ENCODE assay signal across 8 mouse cellular contexts in genomic region chr11:109297710-109298375, GRCm38 (mm10). TPM values are rescaled to one million over a fixed set of nuclear protein-coding genes. Genes with fewer than 3 reads are reported as not detected.
A peak's percentile ranks its signal among the peaks of the same experiment; 100 is the strongest.
DNase-seq lines count a peak whose midpoint lies in the region; ATAC-seq and TF ChIP-seq lines count a peak whose summit lies in the region.

Gene Rgs9 (minus strand): TSS chr11:109298129.

- H3K9ac ChIP-seq in ES-Bruce4 (ENCODE audit: low read depth, poor library complexity, severe bottlenecking) = peak within 1 kb of the TSS; percentile 2; the same call in 1 of the 2 replicates
- H3K9ac ChIP-seq in forebrain, embryonic 14.5 days (ENCODE audit: low read length) = peak within 1 kb of the TSS; percentile 65
- no peak within 1 kb of the TSS for H3K9ac ChIP-seq in liver, embryonic 15.5 days
- peak within 1 kb of the TSS; percentile 36; the same call in 1 of the 2 replicates for H3K9ac ChIP-seq in neural tube, embryonic 12.5 days
- peak within 1 kb of the TSS; percentile 48; the same call in 1 of the 2 replicates for H3K9ac ChIP-seq in stomach, postnatal 0 days (ENCODE audit: low read length)

- intact Hi-C loops in heart, postnatal 10 days (cut with DNase I) = no loop called here

- ATAC-seq in forebrain, embryonic 14.5 days = peak; percentile 100
- peak; percentile 92 for ATAC-seq in liver, embryonic 15.5 days (ENCODE audit: insufficient read depth)
- ATAC-seq in neural tube, embryonic 12.5 days (ENCODE audit: low FRiP score, low read depth) = peak; percentile 96
- peak; percentile 96 for ATAC-seq in stomach, postnatal 0 days (ENCODE audit: low FRiP score, low TSS enrichment)

- WGBS in forebrain, embryonic 14.5 days = 4% methylated on average over 37 of the region's 37 CpGs
- WGBS in liver, embryonic 15.5 days (ENCODE audit: insufficient replicate concordance) = 9% methylated on average over 37 of the region's 37 CpGs
- WGBS in neural tube, embryonic 12.5 days = 4% methylated on average over 37 of the region's 37 CpGs
- 4% methylated on average over 37 of the region's 37 CpGs for WGBS in stomach, postnatal 0 days

- H3K4me3 ChIP-seq in ES-Bruce4 (ENCODE audit: low read depth, low read length) = peak within 1 kb of the TSS; percentile 64
- H3K4me3 ChIP-seq in forebrain, embryonic 14.5 days (ENCODE audit: low read depth, low read length) = peak within 1 kb of the TSS; percentile 39
- peak within 1 kb of the TSS; percentile 40 for H3K4me3 ChIP-seq in liver, embryonic 15.5 days (replicated peaks)
- peak within 1 kb of the TSS; percentile 39 for H3K4me3 ChIP-seq in neural tube, embryonic 12.5 days
- peak within 1 kb of the TSS; percentile 35 for H3K4me3 ChIP-seq in stomach, postnatal 0 days (ENCODE audit: low read depth, low read length)

- no peaks in the 10 kb centered on the region for H3K4me1 ChIP-seq in ES-Bruce4 (ENCODE audit: control insufficient read depth, insufficient read depth, low read length)
- peaks cover 6% of the 10 kb centered on the region; the same call in 1 of the 2 replicates for H3K4me1 ChIP-seq in forebrain, embryonic 14.5 days (ENCODE audit: control insufficient read depth, insufficient read depth, low read length)
- H3K4me1 ChIP-seq in liver, embryonic 15.5 days (replicated peaks) = peaks cover 6% of the 10 kb centered on the region
- peaks cover 4% of the 10 kb centered on the region for H3K4me1 ChIP-seq in neural tube, embryonic 12.5 days
- H3K4me1 ChIP-seq in stomach, postnatal 0 days (replicated peaks; ENCODE audit: control insufficient read depth, insufficient read depth) = no peaks in the 10 kb centered on the region

- DNase-seq in cerebellum, adult 11-12 months = peak; percentile 91
- DNase-seq in forebrain, embryonic 14.5 days (ENCODE audit: low spot score) = peak; percentile 96
- DNase-seq in heart, postnatal 10 days = peak; percentile 93 to 94
- DNase-seq in kidney, postnatal 4 days = peak; percentile 96 to 97
- peak; percentile 96 for DNase-seq in stomach, postnatal 0 days (ENCODE audit: low spot score)

- TF ChIP-seq EP300 in ES-Bruce4 (IDR thresholded peaks at IDR 0.05; ENCODE audit: insufficient read depth, low read depth, low read length) = no peak
- no peak for TF ChIP-seq EP300 in stomach, postnatal 0 days (optimal IDR thresholded peaks at IDR 0.05)

- no peak within 1 kb of the TSS for H3K27ac ChIP-seq in ES-Bruce4 (ENCODE audit: insufficient read depth, low read length)
- no peak within 1 kb of the TSS for H3K27ac ChIP-seq in forebrain, embryonic 14.5 days (ENCODE audit: low read depth, low read length)
- no peak within 1 kb of the TSS for H3K27ac ChIP-seq in liver, embryonic 15.5 days (replicated peaks)
- H3K27ac ChIP-seq in neural tube, embryonic 12.5 days = no peak within 1 kb of the TSS
- no peak within 1 kb of the TSS for H3K27ac ChIP-seq in stomach, postnatal 0 days (replicated peaks)

- no peaks in the 10 kb centered on the region for H3K9me3 ChIP-seq in ES-Bruce4 (replicated peaks; ENCODE audit: control insufficient read depth, insufficient read depth, low read length, poor library complexity, severe bottlenecking)
- no peaks in the 10 kb centered on the region for H3K9me3 ChIP-seq in forebrain, embryonic 14.5 days (replicated peaks; ENCODE audit: control insufficient read depth, low read length)
- H3K9me3 ChIP-seq in liver, embryonic 15.5 days (replicated peaks) = no peaks in the 10 kb centered on the region
- H3K9me3 ChIP-seq in neural tube, embryonic 12.5 days = no peaks in the 10 kb centered on the region
- H3K9me3 ChIP-seq in stomach, postnatal 0 days (ENCODE audit: control insufficient read depth, low read length) = no peaks in the 10 kb centered on the region

- TF ChIP-seq POLR2A in ES-Bruce4 (IDR thresholded peaks at IDR 0.05; ENCODE audit: insufficient read depth, low read length) = no peak

- peak within 1 kb of the TSS; percentile 87 for H3K4me2 ChIP-seq in forebrain, embryonic 14.5 days (ENCODE audit: low read length)
- peak within 1 kb of the TSS; percentile 67 for H3K4me2 ChIP-seq in liver, embryonic 15.5 days
- peak within 1 kb of the TSS; percentile 81 for H3K4me2 ChIP-seq in neural tube, embryonic 12.5 days (replicated peaks)
- peak within 1 kb of the TSS; percentile 69 for H3K4me2 ChIP-seq in stomach, postnatal 0 days (replicated peaks; ENCODE audit: low read depth)

- no peaks in the 10 kb centered on the region for H3K36me3 ChIP-seq in ES-Bruce4 (ENCODE audit: control insufficient read depth, insufficient read depth, low read length, poor library complexity, severe bottlenecking)
- H3K36me3 ChIP-seq in forebrain, embryonic 14.5 days (ENCODE audit: control insufficient read depth, insufficient read depth, low read length) = no peaks in the 10 kb centered on the region
- no peaks in the 10 kb centered on the region for H3K36me3 ChIP-seq in liver, embryonic 15.5 days (replicated peaks)
- no peaks in the 10 kb centered on the region for H3K36me3 ChIP-seq in neural tube, embryonic 12.5 days
- no peaks in the 10 kb centered on the region for H3K36me3 ChIP-seq in stomach, postnatal 0 days (ENCODE audit: control insufficient read depth, insufficient read depth, low read length)

- H3K27me3 ChIP-seq in ES-Bruce4 (ENCODE audit: control insufficient read depth, insufficient read depth, low read length, poor library complexity, severe bottlenecking) = no peaks in the 10 kb centered on the region
- peaks cover 3% of the 10 kb centered on the region; the same call in 1 of the 2 replicates for H3K27me3 ChIP-seq in forebrain, embryonic 14.5 days (replicated peaks; ENCODE audit: control insufficient read depth, insufficient read depth, low read length)
- H3K27me3 ChIP-seq in liver, embryonic 15.5 days = peaks cover 39% of the 10 kb centered on the region
- H3K27me3 ChIP-seq in neural tube, embryonic 12.5 days (replicated peaks) = 0 out of 2 replicates have a peak, but pooled peaks cover 3% of the 10 kb centered on the region
- no peaks in the 10 kb centered on the region for H3K27me3 ChIP-seq in stomach, postnatal 0 days (ENCODE audit: control insufficient read depth, insufficient read depth, low read length)

- peak; percentile 89 for TF ChIP-seq CTCF in ES-Bruce4 (IDR thresholded peaks at IDR 0.05; ENCODE audit: low read depth, low read length)
- TF ChIP-seq CTCF in stomach, postnatal 0 days (IDR thresholded peaks at IDR 0.05; ENCODE audit: low read depth) = peak; percentile 99

RNA-seq across cellular contexts. Expression of gene Rgs9, which starts in this region (rescaled TPM):
- 4.8 and 5.1 TPM in 2 replicates for polyA plus RNA-seq in ES-Bruce4 (2011; ENCODE audit: insufficient read depth, insufficient read length, low read depth, missing spikeins)
- 4.3 and 5.4 TPM in 2 replicates for polyA plus RNA-seq in forebrain, embryonic 14.5 days (2014; fragmentation: Nextera tagmentation; extraction: Ambion mirVana)
- total RNA-seq in heart, postnatal 10 days (2021) = under 1 TPM; 0.62 to 0.69 TPM
- polyA plus RNA-seq in liver, embryonic 15.5 days (2015; fragmentation: Nextera tagmentation; extraction: Ambion mirVana) = 0.03 TPM in 1 of 2 replicates, not detected in the other
- polyA plus RNA-seq in neural tube, embryonic 12.5 days (2016; fragmentation: Nextera tagmentation; extraction: Ambion mirVana) = 3.4 TPM in 2 replicates
- polyA plus RNA-seq in stomach, postnatal 0 days (2015; fragmentation: Nextera tagmentation; extraction: Ambion mirVana) = 0.73 and 1.1 TPM in 2 replicates

Comparison
In these comparisons a context has a peak if more than half of its experiments do, and no peak if none do; other contexts are left out.
1. Peak in DNase-seq in heart, postnatal 10 days; RNA of the gene not detected or under 1 TPM.
2. Peak in ATAC-seq, H3K4me3 ChIP-seq and H3K4me2 ChIP-seq in liver, embryonic 15.5 days; RNA of the gene not detected or under 1 TPM.